Mouse (Mus musculus): ENCODE measurements at regions not wholly inside any gene's neighbourhood (a gene's known extent, or its start where the extent isn't known, plus 50 kb on each side); places are given as distances from the start of the nearest gene placed in this dataset.

DNA sequence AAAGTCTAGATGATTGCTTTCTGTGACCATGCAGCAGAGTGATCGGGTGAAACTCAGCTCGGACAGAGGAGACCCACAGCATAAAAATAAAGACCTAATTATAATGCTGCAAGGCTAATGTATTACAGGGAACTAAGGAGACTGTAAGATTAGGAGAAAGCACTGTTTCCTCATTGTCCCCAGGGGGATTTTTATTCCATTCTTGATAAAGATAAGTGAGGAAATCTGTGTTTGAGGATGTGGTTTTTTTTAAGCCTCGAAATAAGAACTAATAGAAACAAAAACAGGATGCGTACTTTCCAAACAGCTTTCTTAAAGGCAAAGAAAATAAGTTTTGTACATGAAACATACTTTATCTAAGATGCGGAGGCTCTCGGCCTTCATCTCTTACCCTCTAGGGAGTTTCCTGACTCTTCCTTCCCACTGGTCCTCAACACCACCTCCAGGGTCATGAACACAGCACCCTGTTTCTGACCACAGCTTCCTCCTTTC is 94.8 kb downstream of the Hs3st3b1 start:
- no peak for TF ChIP-seq CTCF (IDR thresholded peaks at IDR 0.05; ENCODE audit: insufficient read depth, low read depth, low read length)
- no peak for TF ChIP-seq POLR2A (IDR thresholded peaks at IDR 0.05; ENCODE audit: insufficient read depth, low read depth, low read length)
- Histone ChIP-seq H3K27ac (ENCODE audit: insufficient read depth, low read depth, low read length) (no peak overlapping the region), H3K4me3 (ENCODE audit: insufficient read depth, low read depth, low read length) (no peak overlapping the region), H3K4me1 (ENCODE audit: control insufficient read depth, insufficient read depth, low read length) (no peaks in the 10 kb centered on the region)
- 82% methylated on average over 6 of the region's 6 CpGs for WGBS

- TF ChIP-seq CTCF (IDR thresholded peaks at IDR 0.05; ENCODE audit: insufficient read depth, low read depth, low read length), result no peak
- TF ChIP-seq POLR2A (IDR thresholded peaks at IDR 0.05; ENCODE audit: insufficient read depth, low read depth, low read length), result no peak
- H3K27ac ChIP-seq (ENCODE audit: insufficient read depth, low read depth, low read length), result no peak overlapping the region
- H3K4me1 ChIP-seq (ENCODE audit: control insufficient read depth, insufficient read depth, low read length), result 0 out of 2 replicates have a peak, but pooled peaks cover 4% of the 10 kb centered on the region
- no peak overlapping the region for H3K4me3 ChIP-seq (ENCODE audit: insufficient read depth, low read depth, low read length)
- 79% methylated on average over 3 of the region's 3 CpGs for WGBS
Measured at GRCm38 (mm10) chr11:63833480-63833879, 88.6 kb downstream of the Hs3st3b1 start.

DNA sequence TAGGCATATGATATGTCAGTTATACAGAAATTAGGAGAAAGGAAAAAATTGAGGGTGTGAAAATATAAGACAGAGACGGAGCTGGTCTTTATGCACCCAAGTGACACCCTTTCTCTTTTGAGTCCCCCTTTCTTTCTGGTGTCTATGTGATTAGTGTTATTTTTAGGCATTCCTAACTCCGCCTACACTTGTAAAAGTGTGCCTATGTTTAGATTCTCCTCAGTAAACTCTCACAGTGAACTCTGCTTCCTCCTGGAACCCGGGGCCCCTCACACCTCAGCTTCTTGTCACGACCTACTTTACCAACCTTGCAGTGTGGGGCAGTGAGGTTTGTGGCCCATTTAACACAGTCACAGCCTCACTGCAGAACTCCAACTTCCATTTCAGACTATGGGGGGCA is 88.0 kb downstream of the Hs3st3b1 start:
- TF ChIP-seq POLR2A (IDR thresholded peaks at IDR 0.05; ENCODE audit: insufficient read depth, low read depth, low read length), result no peak
- no peak for TF ChIP-seq CTCF (IDR thresholded peaks at IDR 0.05; ENCODE audit: insufficient read depth, low read depth, low read length)

DNA sequence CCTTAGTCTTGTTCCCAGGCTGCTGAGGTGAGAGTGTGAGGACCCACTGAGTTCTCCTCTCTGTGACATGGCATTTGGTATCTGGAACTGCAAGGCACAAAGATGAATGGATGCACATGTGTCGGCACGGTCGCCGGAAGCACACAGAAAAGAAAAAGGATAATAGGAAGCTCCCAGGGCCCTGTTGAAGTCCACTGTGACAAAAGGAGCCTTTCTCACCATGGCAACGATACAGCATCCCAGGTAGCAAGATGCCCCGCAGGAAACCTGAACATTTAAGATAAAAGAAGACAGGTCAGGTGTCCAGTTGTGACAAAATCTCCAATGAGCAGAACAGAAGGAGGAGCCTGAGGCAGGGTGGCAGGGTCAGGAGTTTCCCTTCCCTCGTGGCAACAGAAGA is 87.5 kb downstream of the Hs3st3b1 start:
- TF ChIP-seq POLR2A (IDR thresholded peaks at IDR 0.05; ENCODE audit: insufficient read depth, low read depth, low read length) (no peak), CTCF (IDR thresholded peaks at IDR 0.05; ENCODE audit: insufficient read depth, low read depth, low read length) (no peak)
- Histone ChIP-seq H3K27ac (ENCODE audit: insufficient read depth, low read depth, low read length) (no peak overlapping the region), H3K4me3 (ENCODE audit: insufficient read depth, low read depth, low read length) (no peak overlapping the region), H3K4me1 (ENCODE audit: control insufficient read depth, insufficient read depth, low read length) (0 out of 2 replicates have a peak, but pooled peaks cover 4% of the 10 kb centered on the region)
- 67% methylated on average over 7 of the region's 7 CpGs for WGBS

More for the DNA sequence above, 88.0 kb downstream of the Hs3st3b1 start:
- 55% methylated on average over 4 of the region's 4 CpGs for WGBS
- Histone ChIP-seq H3K4me3 (ENCODE audit: insufficient read depth, low read depth, low read length) (no peak overlapping the region), H3K4me1 (ENCODE audit: control insufficient read depth, insufficient read depth, low read length) (0 out of 2 replicates have a peak, but pooled peaks cover 4% of the 10 kb centered on the region), H3K27ac (ENCODE audit: insufficient read depth, low read depth, low read length) (no peak overlapping the region)

Measured in olfactory bulb, adult 2 months (tissue).